Mouse (Mus musculus): ENCODE results near the gene Deup1.

GRCm38 (mm10) chr9:15516007-15516406 is 111.7 kb downstream of the Deup1 start:
- no peak for TF ChIP-seq CTCF (IDR thresholded peaks at IDR 0.05; ENCODE audit: control insufficient read depth, insufficient read depth, insufficient read length)
- no peak for TF ChIP-seq MYOD1 (IDR thresholded peaks at IDR 0.05; ENCODE audit: control insufficient read depth, insufficient read length, low read depth)
- TF ChIP-seq USF1 (IDR thresholded peaks at IDR 0.05; ENCODE audit: low read depth): no peak
- TF ChIP-seq MYOG (IDR thresholded peaks at IDR 0.05; ENCODE audit: control insufficient read depth, extremely low read depth, insufficient read length): no peak
- no peak for TF ChIP-seq MAX (IDR thresholded peaks at IDR 0.05)
- TF ChIP-seq CEBPB (IDR thresholded peaks at IDR 0.05; ENCODE audit: low read depth): no peak
- no peak for TF ChIP-seq FOSL1 (IDR thresholded peaks at IDR 0.05; ENCODE audit: insufficient read depth, low read length, poor library complexity, severe bottlenecking)

Data from C2C12 (cell line).